Mouse (Mus musculus): ENCODE measurements around the gene Fam76a. TPM values are rescaled to one million over a fixed set of nuclear protein-coding genes. Genes with fewer than 3 reads are reported as not detected.
A peak's percentile ranks its signal among the peaks of the same experiment; 100 is the strongest.
"Not testable (repeated sequence)": the region's sequence is repeated elsewhere in the genome, so short reads cannot be mapped to it uniquely, and the experiment has no call there.

The Fam76a gene
- total and polyA plus RNA-seq, 2 experiments from 2014 or later = 17.3 to 34.5 TPM

DNA sequence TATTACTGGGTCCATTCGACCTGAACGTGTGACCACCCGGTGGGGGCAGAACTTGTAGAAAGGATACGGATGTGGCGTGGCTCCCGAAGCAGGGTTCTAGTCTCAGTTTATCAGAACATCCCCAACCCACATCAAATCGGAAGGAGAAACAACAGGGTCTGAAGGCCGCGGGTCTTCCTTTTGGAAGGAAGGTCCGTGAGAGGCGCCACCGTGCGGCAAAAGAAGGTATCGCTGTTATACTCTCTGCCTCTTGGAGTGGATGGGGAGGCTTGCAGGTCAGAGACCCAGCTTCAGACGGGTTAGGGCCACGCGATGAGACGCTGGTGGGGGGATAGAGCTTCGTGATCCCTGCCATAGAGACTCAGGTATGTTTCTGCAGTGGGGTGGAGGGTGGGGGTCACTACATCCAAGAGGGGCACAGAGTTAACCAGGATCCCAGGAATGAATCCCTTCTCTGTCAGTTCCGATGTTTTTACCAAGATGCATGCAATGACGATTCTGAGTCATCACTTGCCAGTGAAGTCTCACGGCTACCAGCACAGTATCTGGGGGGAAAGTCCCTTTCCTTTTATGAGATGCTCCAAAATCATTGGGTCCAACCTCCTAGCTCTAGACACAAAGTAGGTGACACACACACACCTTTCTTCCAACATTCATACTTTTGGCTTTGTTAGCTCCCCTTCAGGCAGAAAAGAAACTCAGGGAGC lies 17.2 kb upstream of the Fam76a start:
- Histone ChIP-seq H3K9me3 (ENCODE audit: low read length) (no peaks in the 10 kb centered on the region), H3K36me3 (ENCODE audit: insufficient read depth, low read length) (no peaks in the 10 kb centered on the region), H3K4me1 (ENCODE audit: insufficient read depth, low read length) (peaks cover 7% of the 10 kb centered on the region; the same call in 1 of the 2 replicates), H3K27ac (no peak overlapping the region), H3K9ac (replicated peaks; ENCODE audit: low read length) (no peak overlapping the region), H3K4me3 (ENCODE audit: low read length) (no peak overlapping the region), H3K4me2 (ENCODE audit: low read depth, low read length) (no peak overlapping the region), H3K27me3 (ENCODE audit: insufficient read depth, low read length) (no peaks in the 10 kb centered on the region)
- peak; percentile 86 for TF ChIP-seq CTCF (IDR thresholded peaks at IDR 0.05; ENCODE audit: low read depth)
- peak; percentile 83 for DNase-seq (ENCODE audit: low spot score)
- 0 out of 2 replicates have a peak, but pooled peaks have one; percentile 9 for ATAC-seq
- WGBS = 26% methylated on average over 22 of the region's 22 CpGs

DNA sequence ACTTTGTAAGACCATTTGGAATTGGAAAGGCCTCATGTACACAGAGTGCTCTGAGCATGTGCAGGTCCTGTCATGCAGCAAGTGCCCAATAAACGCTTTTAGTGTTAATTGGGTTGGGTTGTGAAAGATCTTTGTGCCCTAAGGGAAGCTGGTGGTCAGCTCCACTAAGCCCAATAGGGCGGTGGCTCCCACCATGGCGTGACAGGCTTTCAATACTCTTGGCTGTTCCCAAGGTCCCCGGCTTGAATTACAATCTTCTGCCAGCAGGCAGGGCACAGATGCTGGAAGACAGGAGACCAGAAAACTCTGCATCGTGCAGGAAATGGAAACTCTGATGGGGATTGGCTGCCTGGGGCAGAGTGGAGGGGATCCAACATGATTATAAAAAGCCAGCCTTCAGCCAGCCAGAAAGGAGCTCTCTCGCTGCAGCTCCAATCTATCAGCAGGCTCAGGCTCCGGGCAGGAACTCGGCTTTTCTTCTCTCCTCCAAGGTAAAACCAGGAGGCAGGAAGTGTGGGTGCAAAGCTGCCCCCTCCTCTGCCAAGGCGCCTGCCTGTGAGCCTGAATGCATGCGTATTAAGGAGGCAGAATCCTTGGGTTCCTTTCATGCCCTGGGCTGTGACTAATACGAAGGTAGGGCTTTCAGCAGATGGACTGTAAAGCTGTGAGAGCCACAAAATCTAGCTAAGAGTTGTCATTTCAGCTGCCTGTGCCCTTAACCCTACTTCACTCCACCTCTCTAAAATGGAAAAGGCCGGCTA lies 16.0 kb upstream of the Fam76a start:
- WGBS = 20% methylated on average over 12 of the region's 12 CpGs
- no peaks in the 10 kb centered on the region for H3K36me3 ChIP-seq (ENCODE audit: insufficient read depth, low read length)
- TF ChIP-seq CTCF (IDR thresholded peaks at IDR 0.05; ENCODE audit: low read depth) = no peak
- H3K4me1 ChIP-seq (ENCODE audit: insufficient read depth, low read length) = peaks cover 9% of the 10 kb centered on the region; the same call in 1 of the 2 replicates
- H3K27me3 ChIP-seq (ENCODE audit: insufficient read depth, low read length) = no peaks in the 10 kb centered on the region
- DNase-seq (ENCODE audit: low spot score) (peak; percentile 81), ATAC-seq (peak; percentile 81)
- no peaks in the 10 kb centered on the region for H3K9me3 ChIP-seq (ENCODE audit: low read length)
- H3K9ac ChIP-seq (replicated peaks; ENCODE audit: low read length) = no peak overlapping the region
- 0 out of 2 replicates have a peak overlapping the region, but pooled peaks have one; percentile 6 for H3K4me2 ChIP-seq (ENCODE audit: low read depth, low read length)
- H3K4me3 ChIP-seq (ENCODE audit: low read length) = no peak overlapping the region
- H3K27ac ChIP-seq = peak overlapping the region; percentile 77

DNA sequence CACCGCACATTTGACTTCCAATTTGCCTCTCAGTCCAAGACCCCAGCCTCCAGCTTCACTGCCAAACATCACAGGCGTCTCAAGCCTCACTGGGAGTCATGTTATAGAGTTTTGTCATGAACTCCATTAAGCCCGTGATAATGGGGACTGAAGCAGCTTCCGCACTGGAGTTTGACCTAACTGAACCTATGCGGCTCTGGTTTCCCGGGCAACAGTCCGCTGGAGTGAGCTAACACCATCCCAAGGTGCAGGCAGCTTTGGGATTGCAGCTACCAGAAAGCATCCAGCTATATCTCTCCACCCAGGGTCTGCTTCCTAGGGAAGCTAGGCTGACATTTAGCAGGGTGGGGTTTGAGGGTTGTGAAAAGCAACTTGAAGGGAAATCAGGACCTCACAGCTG lies 12.3 kb upstream of the Fam76a start:
- Histone ChIP-seq H3K4me2 (ENCODE audit: low read depth, low read length) (no peak overlapping the region), H3K4me1 (ENCODE audit: insufficient read depth, low read length) (peaks cover 9% of the 10 kb centered on the region; the same call in 1 of the 2 replicates), H3K36me3 (ENCODE audit: insufficient read depth, low read length) (no peaks in the 10 kb centered on the region), H3K9me3 (ENCODE audit: low read length) (no peaks in the 10 kb centered on the region), H3K27ac (peak overlapping the region; percentile 11; the same call in 1 of the 2 replicates), H3K9ac (replicated peaks; ENCODE audit: low read length) (no peak overlapping the region), H3K27me3 (ENCODE audit: insufficient read depth, low read length) (no peaks in the 10 kb centered on the region), H3K4me3 (ENCODE audit: low read length) (no peak overlapping the region)
- TF ChIP-seq CTCF (IDR thresholded peaks at IDR 0.05; ENCODE audit: low read depth) = no peak
- ATAC-seq = no peak
- DNase-seq (ENCODE audit: low spot score) = peak; percentile 45
- 16% methylated on average over 7 of the region's 7 CpGs for WGBS

DNA sequence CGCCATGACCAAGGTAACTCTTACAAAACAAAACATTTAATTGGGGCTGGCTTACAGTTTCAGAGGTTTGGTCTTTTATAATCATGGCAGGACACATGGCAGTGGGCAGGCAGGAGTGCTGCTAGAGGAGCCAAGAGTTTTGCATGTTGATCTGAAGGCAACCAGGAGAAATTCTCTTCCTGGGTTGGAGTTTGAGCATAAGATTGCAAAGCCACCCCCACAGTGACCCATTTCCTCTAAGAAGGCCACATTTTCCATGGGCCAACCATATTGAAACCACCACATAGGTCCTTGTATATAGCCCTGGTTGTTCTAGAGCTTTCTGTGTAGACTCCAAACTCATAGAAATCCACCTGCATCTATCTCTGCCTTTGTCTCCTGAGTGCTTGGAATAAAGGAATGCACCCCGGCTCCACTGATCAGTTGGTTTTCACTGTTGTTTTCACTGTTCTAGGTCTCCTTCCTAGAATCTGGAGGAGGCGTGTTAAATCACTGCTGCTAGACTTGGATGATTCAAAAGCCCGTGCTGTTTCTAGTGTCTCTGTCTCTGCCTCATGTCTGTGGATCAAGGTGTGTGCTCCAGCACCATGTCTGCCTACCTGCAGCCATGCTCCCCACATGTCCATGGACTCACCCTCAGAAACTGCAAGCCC lies 10.5 kb upstream of the Fam76a start:
- Histone ChIP-seq H3K9me3 (ENCODE audit: low read length) (no peaks in the 10 kb centered on the region), H3K9ac (replicated peaks; ENCODE audit: low read length) (no peak overlapping the region), H3K27me3 (ENCODE audit: insufficient read depth, low read length) (no peaks in the 10 kb centered on the region), H3K27ac (no peak overlapping the region), H3K36me3 (ENCODE audit: insufficient read depth, low read length) (no peaks in the 10 kb centered on the region), H3K4me2 (ENCODE audit: low read depth, low read length) (no peak overlapping the region), H3K4me3 (ENCODE audit: low read length) (no peak overlapping the region), H3K4me1 (ENCODE audit: insufficient read depth, low read length) (0 out of 2 replicates have a peak, but pooled peaks cover 4% of the 10 kb centered on the region)
- no peak for ATAC-seq
- DNase-seq (ENCODE audit: low spot score) = no peak
- TF ChIP-seq CTCF (IDR thresholded peaks at IDR 0.05; ENCODE audit: low read depth) = no peak
- 87% methylated on average over 4 of the region's 4 CpGs for WGBS

- Histone ChIP-seq H3K9me3 (ENCODE audit: low read length) (no peaks in the 10 kb centered on the region), H3K4me3 (ENCODE audit: low read length) (no peak overlapping the region), H3K4me2 (ENCODE audit: low read depth, low read length) (no peak overlapping the region), H3K36me3 (ENCODE audit: insufficient read depth, low read length) (no peaks in the 10 kb centered on the region), H3K9ac (replicated peaks; ENCODE audit: low read length) (no peak overlapping the region), H3K27me3 (ENCODE audit: insufficient read depth, low read length) (no peaks in the 10 kb centered on the region), H3K27ac (no peak overlapping the region), H3K4me1 (ENCODE audit: insufficient read depth, low read length) (0 out of 2 replicates have a peak, but pooled peaks cover 4% of the 10 kb centered on the region)
- 6% methylated on average over 8 of the region's 8 CpGs for WGBS
- DNase-seq (ENCODE audit: low spot score) (peak; percentile 75), ATAC-seq (no peak)
- TF ChIP-seq CTCF (IDR thresholded peaks at IDR 0.05; ENCODE audit: low read depth) = peak; percentile 74
These were observed 8.4 kb upstream of the Fam76a start for GRCm38 (mm10) chr4:132930784-132931183.

DNA sequence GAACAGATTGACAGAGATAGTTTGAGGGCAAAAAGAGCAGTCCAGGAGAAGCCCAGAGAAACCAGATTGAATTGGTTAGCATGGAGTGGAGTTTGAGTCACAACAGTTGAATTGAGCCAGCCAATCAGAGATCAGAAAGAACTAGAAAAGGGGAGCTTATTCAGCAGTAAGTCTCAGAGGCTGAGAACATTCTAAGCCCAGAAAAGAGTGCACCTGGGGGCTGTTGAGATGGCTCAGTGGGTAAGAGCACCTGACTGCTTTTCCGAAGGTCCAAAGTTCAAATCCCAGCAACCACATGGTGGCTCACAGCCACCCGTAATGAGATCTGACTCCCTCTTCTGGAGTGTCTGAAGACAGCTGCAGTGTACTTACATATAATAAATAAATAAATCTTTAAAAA lies 4.2 kb upstream of the Fam76a start:
- not testable (repeated sequence) for ATAC-seq; H3K27ac ChIP-seq; H3K9me3 ChIP-seq (ENCODE audit: low read length); H3K27me3 ChIP-seq (ENCODE audit: insufficient read depth, low read length); H3K4me3 ChIP-seq (ENCODE audit: low read length); H3K36me3 ChIP-seq (ENCODE audit: insufficient read depth, low read length); DNase-seq (ENCODE audit: low spot score); H3K9ac ChIP-seq (replicated peaks; ENCODE audit: low read length); H3K4me2 ChIP-seq (ENCODE audit: low read depth, low read length); H3K4me1 ChIP-seq (ENCODE audit: insufficient read depth, low read length)
- WGBS = 63% methylated on average over 2 of the region's 2 CpGs
